Mouse (Mus musculus): Measurements from ENCODE around the gene Rnaseh2a. TPM values are rescaled to one million over a fixed set of nuclear protein-coding genes. Genes with fewer than 3 reads are reported as not detected.
A peak's percentile ranks its signal among the peaks of the same experiment; 100 is the strongest.

Gene Rnaseh2a
- total RNA-seq, 2 experiments from 2014 or later: 119 to 198 TPM

DNA sequence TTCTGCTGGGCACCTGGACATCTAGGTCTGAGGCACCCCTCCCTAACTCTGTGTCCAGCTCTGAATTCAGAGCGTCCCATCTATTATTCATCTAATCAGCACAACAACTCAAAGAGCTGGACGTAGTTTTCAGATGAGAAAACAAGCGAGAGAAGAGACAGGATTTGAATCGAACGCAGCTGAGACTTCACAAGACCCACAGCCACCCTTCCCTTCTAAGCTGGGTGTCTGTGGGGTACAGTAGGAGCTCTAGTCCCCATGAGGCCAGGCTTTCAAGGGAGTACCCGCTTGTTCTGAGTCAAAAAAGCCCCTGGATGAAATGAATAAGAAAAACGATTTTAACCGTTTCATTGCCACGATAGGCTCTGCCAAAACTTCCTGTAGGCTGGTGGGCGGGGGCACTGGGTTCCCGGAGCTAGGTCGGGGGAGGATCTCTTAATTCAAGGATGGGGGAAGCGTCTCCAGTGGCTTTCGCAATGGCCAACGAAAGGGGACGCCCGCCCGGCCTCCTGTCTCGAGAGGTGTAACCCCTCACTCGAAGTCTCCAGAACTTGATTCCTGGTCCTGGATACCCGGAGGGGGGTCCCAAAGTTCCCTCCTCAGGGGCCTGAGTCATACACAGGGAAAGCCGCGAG is 15.6 kb upstream of the Rnaseh2a start:
- ATAC-seq (replicated peaks; ENCODE audit: low FRiP score, low TSS enrichment, poor library complexity, severe bottlenecking): no peak

DNA sequence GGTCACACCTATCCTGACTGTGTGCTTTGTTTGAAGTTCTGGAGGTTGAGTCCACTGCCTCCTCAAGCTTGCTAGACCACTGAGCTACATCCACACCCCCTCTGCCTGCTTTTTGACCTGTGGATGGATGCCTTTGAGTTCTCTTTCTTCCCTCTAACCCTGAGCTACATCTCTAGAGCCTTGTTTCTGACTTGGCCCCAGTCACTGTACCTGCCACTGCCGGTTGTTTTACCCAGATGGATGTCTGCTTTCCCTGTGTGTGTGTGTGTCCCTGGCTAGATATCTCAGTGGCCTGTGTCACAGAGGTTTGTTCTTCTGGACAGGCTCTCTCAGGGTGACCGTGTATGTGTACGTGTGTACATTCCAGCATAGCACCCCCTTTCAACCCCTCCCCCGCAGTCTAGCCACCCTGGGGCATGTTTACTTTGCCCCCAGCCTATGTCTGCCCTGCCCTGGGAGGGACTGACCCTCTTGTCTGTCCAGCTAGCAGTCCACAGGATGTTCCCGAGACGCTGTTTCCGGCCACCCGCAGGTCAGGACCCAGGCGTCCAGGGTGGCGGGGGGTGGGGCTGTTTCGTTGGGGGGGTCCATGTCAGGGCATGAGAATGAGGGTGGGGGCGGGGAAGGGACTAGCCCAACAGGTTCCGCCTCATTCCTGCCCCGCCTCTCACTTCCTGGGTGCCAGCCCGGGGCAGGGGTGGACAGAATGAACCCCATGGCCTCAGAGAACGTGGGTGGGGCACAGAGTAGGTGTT is 14.9 kb upstream of the Rnaseh2a start:
- no peak for ATAC-seq (replicated peaks; ENCODE audit: low FRiP score, low TSS enrichment, poor library complexity, severe bottlenecking)

DNA sequence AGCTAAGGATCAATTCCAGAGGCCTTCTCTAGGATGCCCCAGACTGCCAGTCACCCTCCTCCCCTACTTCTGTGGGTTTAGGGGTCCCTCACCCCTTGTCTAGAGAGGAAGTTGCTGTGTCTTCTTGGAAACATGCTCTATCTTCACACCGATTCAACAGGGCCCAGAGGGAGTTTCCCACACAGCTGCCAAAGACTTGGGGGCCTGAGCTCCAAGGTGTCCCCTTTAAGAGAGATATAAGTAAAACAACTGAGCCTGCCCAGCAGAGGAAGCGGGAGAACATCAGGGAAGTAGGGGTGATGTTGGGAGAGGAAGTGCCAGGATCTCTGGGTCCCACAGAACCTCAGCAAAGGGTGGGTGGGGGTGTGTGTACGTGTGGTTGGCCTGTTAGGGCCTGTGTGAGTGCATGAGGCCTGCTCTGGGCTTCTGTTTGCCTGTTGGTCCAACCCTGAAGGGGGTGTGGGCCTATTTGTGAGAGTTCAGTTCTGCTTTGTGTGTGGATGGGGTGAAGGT is 13.0 kb upstream of the Rnaseh2a start:
- no peak for ATAC-seq (replicated peaks; ENCODE audit: low FRiP score, low TSS enrichment, poor library complexity, severe bottlenecking)

DNA sequence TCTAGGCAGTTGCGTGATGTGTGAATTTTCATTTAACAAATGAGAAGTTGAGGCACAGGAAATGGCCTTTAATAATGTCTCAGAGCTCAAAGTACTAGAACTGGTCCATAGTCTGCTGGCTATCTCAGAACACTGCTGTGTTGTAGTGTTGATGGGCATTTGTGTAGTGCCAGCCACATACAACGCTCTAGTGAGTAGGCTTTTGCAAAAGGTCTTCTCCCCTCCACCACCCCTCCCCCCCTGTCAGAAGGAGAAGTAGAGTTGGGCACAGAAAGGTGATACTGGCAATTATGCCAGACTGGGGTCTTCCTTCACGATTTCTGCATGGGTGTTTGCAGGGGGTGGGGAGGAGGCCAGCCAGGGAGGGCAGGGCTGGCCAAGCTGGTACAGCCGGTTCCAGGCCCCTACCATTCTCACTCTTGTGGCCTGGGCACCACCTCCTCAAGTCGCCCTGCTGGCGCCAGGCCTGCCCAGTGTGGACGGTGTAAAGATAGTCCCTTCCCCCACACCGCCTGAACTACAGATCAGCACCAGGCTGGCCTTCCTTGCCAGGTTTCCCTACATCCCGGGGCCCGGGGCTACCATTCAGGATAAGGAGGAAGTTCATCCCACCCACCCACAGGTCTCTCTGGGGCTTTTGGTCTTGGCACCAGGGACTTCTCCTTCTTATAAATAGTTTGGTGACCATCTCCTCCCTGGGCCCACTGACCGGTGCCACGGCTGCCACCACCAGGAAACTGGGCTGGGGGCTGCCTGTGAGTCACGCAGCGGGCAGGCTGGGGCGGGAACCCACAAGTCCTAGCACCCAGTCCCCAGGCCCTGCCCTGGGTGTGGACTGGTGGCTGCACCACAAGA is 12.3 kb upstream of the Rnaseh2a start:
- no peak for ATAC-seq (replicated peaks; ENCODE audit: low FRiP score, low TSS enrichment, poor library complexity, severe bottlenecking)

DNA sequence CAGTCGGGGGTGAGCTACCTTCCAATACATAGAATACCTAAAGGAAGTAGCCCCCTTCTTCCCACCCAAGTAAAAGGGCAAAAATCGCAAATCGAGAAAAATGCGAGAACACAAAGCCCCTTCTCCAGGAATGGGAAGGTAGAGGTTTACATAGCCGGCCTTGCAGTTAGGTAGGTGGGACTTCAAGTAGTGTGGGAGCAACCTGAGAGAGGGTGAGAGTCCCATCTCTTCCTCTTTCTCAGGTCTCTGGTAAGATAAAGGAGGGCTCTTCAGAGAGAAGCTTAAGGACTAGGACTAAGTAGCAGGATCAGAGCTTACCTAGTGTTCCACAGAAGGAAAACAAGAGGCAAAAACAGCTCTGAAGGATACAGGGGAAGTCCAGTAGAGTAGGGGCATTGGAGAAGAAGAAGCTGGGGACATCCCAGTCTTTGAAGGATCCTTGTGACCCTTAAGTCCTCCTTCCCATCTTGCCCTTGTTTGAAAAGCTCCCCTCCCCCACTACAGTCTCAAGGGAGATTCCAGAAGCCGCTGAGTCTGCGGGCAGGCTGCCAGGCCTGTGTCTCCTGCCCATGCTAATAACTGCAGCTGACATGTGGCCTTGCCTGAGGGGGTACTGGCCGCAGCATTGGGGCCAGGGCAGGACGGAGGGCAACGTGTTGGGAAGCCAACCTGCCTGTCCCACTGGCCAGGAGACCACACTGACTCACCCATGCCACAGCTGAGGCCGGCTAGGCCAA is 11.2 kb upstream of the Rnaseh2a start:
- no peak for ATAC-seq (replicated peaks; ENCODE audit: low FRiP score, low TSS enrichment, poor library complexity, severe bottlenecking)

DNA sequence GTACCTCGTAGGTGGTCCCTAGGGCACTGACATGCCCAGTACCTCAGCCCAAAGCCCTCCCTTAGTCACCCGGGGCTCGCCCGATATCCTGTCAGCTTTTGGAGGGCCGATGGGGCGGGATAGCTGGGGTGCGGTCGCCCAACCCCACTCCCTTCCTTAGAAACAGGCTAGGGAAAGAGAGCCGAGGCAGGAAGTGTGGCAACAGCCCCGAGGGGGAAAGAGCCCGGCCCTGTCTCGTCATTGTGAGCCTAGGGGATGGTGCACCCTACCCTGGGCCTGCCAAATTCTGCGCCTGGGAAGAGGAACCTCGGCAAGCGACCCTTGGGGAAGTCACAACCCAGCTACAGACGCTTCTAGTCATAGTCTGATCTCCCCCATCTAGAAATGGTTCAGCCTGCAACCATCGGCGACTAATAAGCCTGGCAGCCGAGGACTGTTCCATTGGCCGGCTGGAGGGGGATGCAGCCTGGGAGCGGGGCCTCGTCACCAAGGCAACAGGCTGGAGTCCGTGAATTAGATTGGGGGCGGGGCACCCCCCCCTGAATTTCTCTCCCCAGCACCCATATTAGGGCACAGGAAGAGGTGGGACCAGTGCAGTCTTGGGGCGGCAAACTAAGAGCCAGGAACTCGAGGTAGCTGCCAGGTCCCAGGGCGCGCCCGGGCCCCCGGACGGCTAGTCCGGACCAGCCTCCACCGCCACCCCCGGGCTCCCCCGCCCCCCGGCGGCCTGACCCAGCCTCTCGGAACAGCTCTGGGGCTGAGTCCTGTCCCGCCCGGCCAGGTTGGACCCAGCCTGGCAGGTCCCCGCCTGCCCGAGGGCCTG is 10.2 kb upstream of the Rnaseh2a start:
- ATAC-seq (replicated peaks; ENCODE audit: low FRiP score, low TSS enrichment, poor library complexity, severe bottlenecking): peak; percentile 27

DNA sequence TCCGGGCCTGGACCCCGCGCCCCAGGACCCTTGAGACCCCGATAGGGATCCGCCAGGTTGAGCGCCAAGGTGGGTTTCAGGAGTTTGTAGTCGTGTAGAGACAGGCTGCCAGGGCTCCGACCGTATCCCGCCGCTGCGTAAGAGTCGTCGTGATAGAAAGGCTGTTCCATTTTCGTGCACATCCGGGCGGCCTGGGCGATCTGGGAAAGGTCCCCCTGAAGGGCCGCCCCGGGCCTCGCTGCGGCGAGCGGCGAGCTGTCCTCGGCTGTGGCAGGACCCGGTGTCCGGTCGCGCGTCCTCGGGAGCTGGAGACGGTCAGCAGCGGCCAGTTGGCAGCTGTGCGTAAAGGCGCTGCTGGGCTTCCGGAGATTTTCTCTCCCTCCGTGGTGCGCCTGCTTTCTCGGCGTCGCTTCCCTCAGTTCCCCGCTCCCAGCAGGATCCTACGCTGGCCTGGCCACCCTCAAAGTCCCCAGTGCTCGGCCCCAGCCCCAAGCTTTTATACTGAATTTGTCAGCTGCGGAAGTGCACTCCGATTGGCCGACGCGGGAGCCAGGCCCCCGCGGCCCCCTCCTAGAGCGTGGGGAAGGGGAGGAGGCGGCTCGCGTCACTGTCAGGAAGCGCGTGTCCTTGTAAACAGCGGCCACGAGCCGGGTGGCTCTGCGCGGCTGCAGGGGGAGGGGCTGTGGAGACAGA is 8.8 kb upstream of the Rnaseh2a start, which contains the start of gene Junb:
TSS of gene Junb (minus strand) at position 471 of the 693 bp plus-strand sequence.
- peak; percentile 20 for ATAC-seq (replicated peaks; ENCODE audit: low FRiP score, low TSS enrichment, poor library complexity, severe bottlenecking)

DNA sequence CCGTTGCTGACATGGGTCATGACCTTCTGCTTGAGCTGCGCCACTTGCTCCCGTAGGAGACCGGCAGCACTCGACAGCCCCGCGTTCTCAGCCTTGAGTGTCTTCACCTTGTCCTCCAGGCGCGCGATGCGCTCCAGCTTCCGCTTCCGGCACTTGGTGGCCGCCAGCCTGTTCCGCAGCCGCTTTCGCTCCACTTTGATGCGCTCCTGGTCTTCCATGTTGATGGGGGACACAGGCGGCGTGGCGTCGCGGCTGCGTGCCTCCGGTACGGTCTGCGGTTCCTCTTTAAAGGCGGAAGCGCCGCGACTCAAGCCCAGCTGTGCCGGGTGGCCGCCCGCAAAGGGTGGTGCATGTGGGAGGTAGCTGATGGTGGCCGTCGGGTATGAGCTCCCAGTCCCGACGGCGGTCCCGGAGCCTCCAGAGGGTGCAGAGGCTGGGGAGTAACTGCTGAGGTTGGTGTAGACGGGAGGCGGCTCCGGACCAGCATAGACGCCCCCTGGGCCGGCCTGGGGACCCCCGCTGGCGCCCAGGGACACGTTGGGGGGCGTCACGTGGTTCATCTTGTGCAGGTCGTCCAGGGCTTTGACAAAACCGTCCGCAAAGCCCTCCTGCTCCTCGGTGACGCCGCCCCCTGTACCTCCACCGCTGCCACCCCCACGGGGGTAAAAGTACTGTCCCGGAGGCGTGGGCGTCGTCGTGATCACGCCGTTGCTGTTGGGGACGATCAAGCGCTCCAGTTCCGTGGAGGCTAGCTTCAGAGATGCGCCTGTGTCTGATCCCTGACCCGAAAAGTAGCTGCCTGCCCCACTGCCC is 8.1 kb upstream of the Rnaseh2a start:
- 0 out of 2 replicates have a peak, but pooled peaks have one; percentile 3 for ATAC-seq (replicated peaks; ENCODE audit: low FRiP score, low TSS enrichment, poor library complexity, severe bottlenecking)

DNA sequence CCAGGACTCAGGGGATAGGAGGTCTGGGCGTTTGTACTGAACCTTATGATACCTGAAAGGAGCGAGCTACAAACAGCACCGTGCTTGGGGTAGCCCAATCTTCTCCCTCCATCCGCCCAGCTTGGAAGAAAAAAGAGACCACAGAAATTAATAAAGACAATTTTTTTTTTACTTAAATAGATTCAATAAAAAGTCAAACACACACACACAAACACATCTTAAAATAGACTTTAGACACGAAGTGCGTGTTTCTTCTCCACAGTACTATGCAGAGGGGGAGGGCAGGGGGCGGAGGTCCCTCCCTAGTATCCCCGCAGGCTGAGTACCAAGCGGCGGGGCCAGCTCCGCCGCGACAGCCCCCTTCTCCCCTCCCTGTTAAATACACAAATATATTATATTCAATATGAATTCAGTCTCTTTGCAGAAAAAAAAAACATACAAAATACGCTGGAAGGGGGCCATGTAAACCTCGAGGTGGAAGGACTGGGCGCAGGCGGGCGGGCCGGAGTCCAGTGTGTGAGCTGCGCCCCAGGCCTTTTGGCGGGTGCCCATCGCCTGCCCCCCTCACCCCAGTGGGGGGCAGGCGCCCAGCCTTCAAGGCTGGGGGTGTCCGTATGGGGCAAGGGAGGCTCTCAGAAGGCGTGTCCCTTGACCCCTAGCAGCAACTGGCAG is 7.3 kb upstream of the Rnaseh2a start:
- no peak for ATAC-seq (replicated peaks; ENCODE audit: low FRiP score, low TSS enrichment, poor library complexity, severe bottlenecking)

DNA sequence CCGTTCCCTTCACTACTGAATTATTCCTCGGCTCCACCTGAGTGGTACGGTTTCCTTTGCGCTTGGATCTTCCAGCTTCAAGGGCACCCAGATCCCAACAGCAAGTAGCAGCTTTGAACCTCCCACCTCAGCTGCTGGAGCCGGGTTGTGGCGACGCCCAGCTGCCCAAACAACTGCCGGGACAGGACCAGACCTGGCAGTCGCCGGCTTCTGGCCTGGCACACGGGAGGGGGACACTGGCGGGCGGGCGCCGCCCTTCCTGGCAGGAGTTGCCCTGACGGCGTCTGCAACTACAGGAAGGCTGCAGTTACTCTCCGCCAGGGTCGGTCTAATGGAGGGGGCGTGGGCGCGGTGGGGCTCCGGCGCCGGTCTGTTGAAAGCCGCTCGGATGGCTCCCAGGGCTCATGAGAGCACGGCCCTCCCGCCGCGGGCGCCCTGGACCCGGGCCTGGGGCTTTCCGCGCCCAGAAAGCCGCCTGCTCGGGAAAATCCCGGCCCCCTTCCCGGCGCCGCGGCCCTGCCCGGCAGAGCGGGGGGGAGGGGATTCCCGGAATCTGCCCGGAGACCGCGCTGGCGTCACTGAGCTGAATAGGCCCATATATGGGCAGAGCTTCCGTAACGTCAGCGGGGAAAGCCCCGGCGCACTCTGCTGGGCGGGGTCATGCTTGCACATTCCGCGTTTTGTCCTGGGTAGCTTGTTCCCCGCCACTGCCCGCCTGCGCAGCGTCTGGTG is 6.6 kb upstream of the Rnaseh2a start:
- ATAC-seq (replicated peaks; ENCODE audit: low FRiP score, low TSS enrichment, poor library complexity, severe bottlenecking): peak; percentile 67

DNA sequence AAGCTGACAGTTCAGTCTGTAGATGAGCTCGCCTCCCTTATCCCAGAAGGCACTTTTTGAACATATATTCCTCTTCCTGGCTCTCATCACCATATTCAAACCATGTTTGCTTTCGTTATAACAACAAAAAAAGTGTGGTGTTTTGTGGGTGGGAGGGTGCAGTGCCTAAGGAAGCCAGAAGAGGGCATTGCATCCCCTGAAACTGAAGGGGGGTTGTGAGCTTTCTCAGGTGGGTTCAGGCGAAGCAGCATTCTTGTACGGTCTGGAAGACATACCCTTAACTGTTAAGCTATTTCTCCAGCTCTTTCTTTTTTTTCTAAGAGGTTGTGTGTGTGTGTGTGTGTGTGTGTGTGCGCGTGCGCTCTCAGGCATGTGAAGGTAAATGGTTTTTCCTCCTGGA is 5.9 kb upstream of the Rnaseh2a start:
- no peak for ATAC-seq (replicated peaks; ENCODE audit: low FRiP score, low TSS enrichment, poor library complexity, severe bottlenecking)

DNA sequence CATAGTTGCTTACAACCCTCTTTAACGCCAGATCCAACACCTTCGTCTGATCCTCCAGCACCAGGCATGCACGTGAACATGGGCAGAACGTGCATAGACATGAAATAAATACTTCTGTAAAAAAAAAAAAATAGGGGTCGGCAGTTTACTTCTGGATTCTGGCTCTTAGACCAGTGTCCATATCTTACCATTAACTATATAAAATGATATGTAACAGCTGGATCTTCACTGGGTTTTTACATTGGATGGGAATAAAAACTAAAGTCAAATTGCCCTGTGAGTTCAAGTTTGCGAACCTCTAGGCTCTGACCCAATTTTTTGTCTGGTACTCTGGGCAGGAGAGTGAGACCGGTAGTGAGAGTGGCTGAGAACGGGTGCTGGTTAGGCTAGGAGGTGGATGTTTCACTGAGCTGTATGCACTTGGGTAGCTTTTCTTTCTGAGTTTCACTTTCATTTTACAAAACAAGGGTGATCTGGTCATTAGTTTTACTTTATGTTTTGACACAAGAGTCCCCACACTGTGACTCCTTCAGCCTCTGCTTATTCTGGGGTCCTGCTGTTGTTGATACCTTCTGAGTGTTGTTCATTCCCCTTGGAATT is 5.1 kb upstream of the Rnaseh2a start:
- no peak for ATAC-seq (replicated peaks; ENCODE audit: low FRiP score, low TSS enrichment, poor library complexity, severe bottlenecking)

DNA sequence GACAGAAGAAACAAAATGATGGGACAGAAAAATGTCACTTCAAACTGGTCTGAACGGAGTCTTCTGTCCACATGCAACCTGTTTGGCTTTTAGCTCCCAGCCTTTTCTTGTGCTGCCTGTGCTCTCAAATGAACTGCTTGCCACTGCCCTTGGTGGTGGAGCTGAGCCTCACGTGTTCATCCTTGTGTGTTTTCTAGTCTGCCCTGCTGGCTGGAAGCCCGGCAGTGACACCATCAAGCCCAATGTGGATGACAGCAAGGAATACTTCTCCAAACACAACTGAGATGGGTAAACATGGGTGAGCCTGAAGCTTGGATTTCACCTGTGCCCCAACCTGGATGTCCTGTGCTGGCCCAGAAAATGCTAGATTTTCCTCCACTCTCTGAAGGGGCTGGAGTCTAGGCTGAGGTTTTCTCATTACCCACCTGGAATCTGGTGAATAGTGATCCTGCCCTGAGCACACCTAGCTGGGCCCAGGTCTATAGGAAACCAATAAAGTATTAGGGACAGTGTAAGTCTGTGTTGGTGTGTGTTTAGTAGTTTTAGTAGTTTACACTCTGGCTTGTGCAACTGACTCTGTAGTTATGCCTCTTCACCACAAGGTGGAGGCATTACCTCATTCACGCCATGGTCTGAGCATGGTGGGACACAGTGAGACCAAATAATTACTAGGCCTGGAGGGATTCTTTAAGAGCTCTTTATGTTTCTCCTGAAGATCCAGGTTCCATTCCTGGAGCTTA is 4.4 kb upstream of the Rnaseh2a start:
- ATAC-seq (replicated peaks; ENCODE audit: low FRiP score, low TSS enrichment, poor library complexity, severe bottlenecking): no peak

DNA sequence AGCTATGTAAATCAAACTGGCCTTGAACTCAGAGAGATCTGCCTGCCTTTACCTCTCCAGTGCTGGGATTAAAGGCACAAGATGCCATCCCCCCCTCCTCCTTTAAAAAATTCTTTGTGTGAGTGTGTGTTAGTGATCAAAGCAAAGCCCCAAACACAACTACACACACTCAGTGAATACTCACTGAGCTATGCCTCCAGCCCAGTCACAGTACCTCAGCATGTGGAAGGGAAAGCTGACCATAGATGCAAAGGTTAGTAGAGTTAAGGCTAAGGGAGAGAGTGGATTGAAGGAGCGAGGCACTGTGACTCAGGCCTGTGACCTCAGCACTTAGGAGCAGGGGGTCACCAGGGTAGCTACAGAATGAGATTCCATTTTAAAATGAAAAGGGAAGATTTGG is 3.5 kb upstream of the Rnaseh2a start:
- no peak for ATAC-seq (replicated peaks; ENCODE audit: low FRiP score, low TSS enrichment, poor library complexity, severe bottlenecking)

DNA sequence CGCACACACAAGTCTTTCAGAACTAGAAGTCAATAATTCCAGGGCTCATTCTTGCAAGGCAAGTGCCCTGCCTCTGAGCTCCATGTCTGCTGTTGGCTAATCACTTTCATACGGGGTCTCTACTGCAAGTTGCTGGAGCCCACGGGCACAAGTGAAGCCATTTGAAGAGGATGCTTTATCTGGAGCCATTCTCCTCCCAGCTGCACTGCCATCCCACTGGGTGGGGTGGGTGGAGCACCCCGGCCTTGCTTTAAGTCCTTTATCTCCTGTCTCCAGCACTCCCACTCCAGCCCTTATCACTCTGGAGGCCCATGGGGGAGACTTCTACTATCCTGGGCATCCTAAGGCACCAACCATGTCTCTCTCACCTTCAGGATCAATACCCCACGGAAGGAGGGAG is 1.3 kb upstream of the Rnaseh2a start:
- ATAC-seq (replicated peaks; ENCODE audit: low FRiP score, low TSS enrichment, poor library complexity, severe bottlenecking): peak; percentile 64

All from megakaryocyte-erythroid progenitor cell, adult 5-6 weeks (primary cell).